Mouse (Mus musculus): ENCODE measurements around the gene Trnp1.

- TF ChIP-seq CTCF (IDR thresholded peaks at IDR 0.05; ENCODE audit: control insufficient read depth, insufficient read depth, insufficient read length): no peak
- no peak for TF ChIP-seq CEBPB (IDR thresholded peaks at IDR 0.05; ENCODE audit: low read depth)
Measured at GRCm38 (mm10) chr4:133521502-133521901, 23.2 kb upstream of the Trnp1 start.
